Mouse (Mus musculus) adrenal gland, adult 8-10 months (tissue): Measurements from ENCODE around the gene Litaf. TPM values are rescaled to one million over a fixed set of nuclear protein-coding genes. Genes with fewer than 3 reads are reported as not detected.

Experiments used
- microRNA-seq, 2 experiments: library from miRNA; unstranded; fragments of <30 nt; microRNA quantifications; one replicate each; pipeline ENCODE4 v1.2.0; 2022
- total RNA-seq, 4 experiments: library from RNA; stranded (reverse); gene quantifications; 2 replicates each; pipeline ENCODE4 v1.2.4; 2022

Litaf gene
- total RNA-seq, 4 experiments from 2014 or later: 38.0 to 56.2 (median 46.3) TPM

Small RNA genes lying within 50 kb of the gene (microRNA-seq; reads per million reads assigned to microRNA genes)
- gene Gm26268: 0 reads per million in 2 experiments

Other genes starting within 250 kb of the Litaf start
- under 1 TPM; 0.43 to 0.74 (median 0.48) TPM for gene Rmi2, start 231.1 kb downstream of the Litaf start, total RNA-seq
- 10 to 100 TPM; 12.0 to 21.4 (median 14.6) TPM for gene Snn, start 5.2 kb downstream of the Litaf start, total RNA-seq
- gene Txndc11, start 68.5 kb upstream of the Litaf start, total RNA-seq: 10 to 100 TPM; 41.3 to 57.6 (median 46.8) TPM
- 100 to 1,000 TPM in 2 of 4 experiments, 10 to 100 TPM in 2; 62.7 to 123 (median 96.4) TPM for gene Zc3h7a, start 110.2 kb upstream of the Litaf start, total RNA-seq
- 10 to 100 TPM; 70.7 to 71.9 (median 71.3) TPM for gene Rsl1d1, start 137.2 kb upstream of the Litaf start, total RNA-seq
- gene Gspt1, start 188.2 kb upstream of the Litaf start, total RNA-seq: 100 to 1,000 TPM; 106 to 147 (median 121) TPM
- gene Tnfrsf17, start 247.7 kb upstream of the Litaf start, total RNA-seq: under 1 TPM in 1 of 4 experiments, not detected in 3; 0.89 TPM